Mouse (Mus musculus) heart, embryonic 14.5 days (tissue): ENCODE data around the gene Zfp770. TPM values are rescaled to one million over a fixed set of nuclear protein-coding genes. Genes with fewer than 3 reads are reported as not detected.

ENCODE experiments used
- microRNA-seq: library from miRNA; unstranded; fragments of <30 nt; microRNA quantifications from one replicate; pipeline ENCODE4, GENCODE M21; 2016
- polyA plus RNA-seq: library from polyadenylated mRNA; unstranded; fragments of >200 nt; fragmentation: Nextera tagmentation; extraction: Ambion mirVana; gene quantifications from 2 replicates; pipeline ENCODE4 v1.2.1, GENCODE M21; 2014

Gene Zfp770
- polyA plus RNA-seq, 1 experiment from 2014 or later, result 4.8 TPM

Small RNAs within 50 kb of the gene (microRNA-seq; reads per million reads assigned to microRNA genes)
- gene Mir7002, result not detected

Other genes starting within 250 kb of the Zfp770 start
- gene Gjd2, start 187.8 kb downstream of the Zfp770 start, polyA plus RNA-seq, result not detected in 2 replicates
- gene Actc1, start 147.9 kb downstream of the Zfp770 start, polyA plus RNA-seq, result 14,909 and 15,629 TPM in 2 replicates
- gene Aqr, start 14.4 kb downstream of the Zfp770 start, polyA plus RNA-seq, result 28.0 and 30.6 TPM in 2 replicates